Mouse (Mus musculus): ENCODE data around the gene Hao1. TPM values are rescaled to one million over a fixed set of nuclear protein-coding genes. Genes with fewer than 3 reads are reported as not detected.

The Hao1 gene
- total and polyA plus RNA-seq, 3 experiments: not detected

- TF ChIP-seq UBTF (IDR thresholded peaks at IDR 0.05; ENCODE audit: borderline replicate concordance, insufficient read depth, low read depth, low read length): no peak
- TF ChIP-seq GATA1 (IDR thresholded peaks at IDR 0.05; ENCODE audit: low read depth, low read length): no peak
- TF ChIP-seq ZMIZ1 (IDR thresholded peaks at IDR 0.05; ENCODE audit: low read depth, low read length): no peak
- no peak for TF ChIP-seq RCOR1 (IDR thresholded peaks at IDR 0.05; ENCODE audit: low read depth, low read length)
- TF ChIP-seq NRF1 (IDR thresholded peaks at IDR 0.05; ENCODE audit: insufficient read depth, low read depth, low read length, poor library complexity, severe bottlenecking): no peak
Measured at GRCm38 (mm10) chr2:134545116-134545515, 9.1 kb downstream of the Hao1 start.

DNA sequence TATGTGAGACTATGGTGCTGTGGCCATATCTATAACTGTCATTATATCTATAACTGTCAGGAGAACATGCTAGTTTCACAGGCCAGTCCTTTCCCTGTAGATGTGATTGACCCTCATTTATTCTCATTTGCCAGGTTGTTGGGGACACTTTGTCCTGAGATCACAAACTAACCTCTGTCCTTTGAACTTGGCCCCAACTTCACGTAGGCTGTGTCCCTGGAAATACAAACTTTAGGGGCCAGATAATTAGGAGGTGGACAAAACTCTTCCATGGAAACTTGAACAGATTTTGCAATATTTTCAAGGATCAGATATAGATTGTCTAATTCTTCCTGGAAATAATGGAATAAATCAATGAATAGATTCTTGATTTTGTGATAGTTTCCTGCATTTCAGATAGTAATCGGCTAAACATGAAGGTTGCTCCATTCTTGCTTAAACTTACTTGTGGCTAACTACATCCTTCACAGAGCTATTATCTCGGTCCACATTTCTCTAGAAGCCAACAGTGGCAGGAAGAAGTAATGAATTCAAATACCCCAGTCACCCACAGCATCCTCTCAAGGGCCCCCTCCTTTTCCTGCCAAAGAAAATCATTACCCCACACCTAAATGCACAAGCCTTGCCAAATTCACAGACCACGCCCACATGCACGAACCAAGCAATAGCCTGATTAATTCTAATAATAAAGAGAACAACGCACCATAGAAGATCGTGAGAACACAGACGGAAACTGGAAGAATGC lies 9.7 kb downstream of the Hao1 start:
- H3K36me3 ChIP-seq (ENCODE audit: control insufficient read depth in 1 of 2, insufficient read depth in 2 of 2, low read length in 2 of 2): no peaks in the 10 kb centered on the region
- no peak for DNase-seq (ENCODE audit: low read depth, low spot score)
- H3K4me1 ChIP-seq (ENCODE audit: control insufficient read depth in 1 of 2, insufficient read depth in 2 of 2, low read length in 2 of 2): no peaks in the 10 kb centered on the region
- no peak overlapping the region for H3K27ac ChIP-seq (ENCODE audit: control insufficient read depth, low read depth, low read length)
- TF ChIP-seq NRF1 (IDR thresholded peaks at IDR 0.05; ENCODE audit: insufficient read depth, low read depth, low read length, poor library complexity, severe bottlenecking): no peak
- TF ChIP-seq RAD21 (IDR thresholded peaks at IDR 0.05; ENCODE audit: low read depth, low read length): no peak
- TF ChIP-seq CHD1 (IDR thresholded peaks at IDR 0.05; ENCODE audit: low read depth, low read length): no peak
- no peak for TF ChIP-seq MAFK (IDR thresholded peaks at IDR 0.05; ENCODE audit: borderline replicate concordance, low read depth, low read length)
- TF ChIP-seq ETS1 (IDR thresholded peaks at IDR 0.05; ENCODE audit: low read depth, low read length): no peak
- TF ChIP-seq ZC3H11A (IDR thresholded peaks at IDR 0.05; ENCODE audit: low read depth, low read length): no peak
- TF ChIP-seq SIN3A (IDR thresholded peaks at IDR 0.05; ENCODE audit: low read length): no peak
- TF ChIP-seq MYB (IDR thresholded peaks at IDR 0.05; ENCODE audit: low read depth, low read length): no peak
- TF ChIP-seq RCOR1 (IDR thresholded peaks at IDR 0.05; ENCODE audit: low read depth, low read length): no peak
- TF ChIP-seq CTCF (IDR thresholded peaks at IDR 0.05 in 2 of 3, conservative IDR thresholded peaks at IDR 0.05 in 1 of 3; ENCODE audit: control insufficient read depth in 1 of 3, insufficient read depth in 1 of 3, low read depth in 2 of 3, low read length in 3 of 3, poor library complexity in 1 of 3, severe bottlenecking in 1 of 3): no peak
- no peak for TF ChIP-seq MAZ (IDR thresholded peaks at IDR 0.05; ENCODE audit: low read depth, low read length)
- no peak for TF ChIP-seq POLR2AphosphoS2 (IDR thresholded peaks at IDR 0.05; ENCODE audit: low read length)
- no peak for TF ChIP-seq POLR2A (IDR thresholded peaks at IDR 0.05; ENCODE audit: control insufficient read depth in 1 of 2, insufficient read depth in 1 of 2, low read depth in 1 of 2, low read length in 2 of 2, poor library complexity in 1 of 2)
- TF ChIP-seq UBTF (IDR thresholded peaks at IDR 0.05; ENCODE audit: borderline replicate concordance, insufficient read depth, low read depth, low read length): no peak
- TF ChIP-seq USF1 (IDR thresholded peaks at IDR 0.05; ENCODE audit: low read depth, low read length): no peak
- TF ChIP-seq CHD2 (IDR thresholded peaks at IDR 0.05; ENCODE audit: low read length): no peak
- TF ChIP-seq E2F4 (IDR thresholded peaks at IDR 0.05; ENCODE audit: borderline replicate concordance, low read depth, low read length): no peak
- TF ChIP-seq GATA1 (IDR thresholded peaks at IDR 0.05; ENCODE audit: low read depth, low read length): no peak
- TF ChIP-seq JUND (IDR thresholded peaks at IDR 0.05; ENCODE audit: low read depth, low read length): no peak
- H3K9ac ChIP-seq (ENCODE audit: control insufficient read depth, low read depth, low read length, poor library complexity, severe bottlenecking): no peak overlapping the region
- H3K4me3 ChIP-seq (ENCODE audit: control insufficient read depth in 1 of 2, insufficient read depth in 1 of 2, low read depth in 2 of 2, low read length in 2 of 2): no peak overlapping the region
- H3K27me3 ChIP-seq (ENCODE audit: control insufficient read depth in 1 of 2, insufficient read depth in 2 of 2, low read length in 2 of 2): no peaks in the 10 kb centered on the region; a peak in 1 of 4 replicates
- H3K9me3 ChIP-seq (replicated peaks; ENCODE audit: insufficient read depth, low read length): no peaks in the 10 kb centered on the region
- no peaks in the 10 kb centered on the region for H3K79me2 ChIP-seq (ENCODE audit: control insufficient read depth, insufficient read depth, low read length, poor library complexity)

More at GRCm38 (mm10) chr2:134545116-134545515, 9.1 kb downstream of the Hao1 start:
- no peak for DNase-seq (ENCODE audit: low read depth, low spot score)
- H3K4me3 ChIP-seq (ENCODE audit: control insufficient read depth in 1 of 2, insufficient read depth in 1 of 2, low read depth in 2 of 2, low read length in 2 of 2): no peak overlapping the region
- no peak overlapping the region for H3K27ac ChIP-seq (ENCODE audit: control insufficient read depth, low read depth, low read length)
- no peaks in the 10 kb centered on the region for H3K9me3 ChIP-seq (replicated peaks; ENCODE audit: insufficient read depth, low read length)
- no peaks in the 10 kb centered on the region for H3K4me1 ChIP-seq (ENCODE audit: control insufficient read depth in 1 of 2, insufficient read depth in 2 of 2, low read length in 2 of 2)
- H3K27me3 ChIP-seq (ENCODE audit: control insufficient read depth in 1 of 2, insufficient read depth in 2 of 2, low read length in 2 of 2): no peaks in the 10 kb centered on the region; a peak in 1 of 4 replicates
- H3K79me2 ChIP-seq (ENCODE audit: control insufficient read depth, insufficient read depth, low read length, poor library complexity): no peaks in the 10 kb centered on the region
- H3K9ac ChIP-seq (ENCODE audit: control insufficient read depth, low read depth, low read length, poor library complexity, severe bottlenecking): no peak overlapping the region
- H3K36me3 ChIP-seq (ENCODE audit: control insufficient read depth in 1 of 2, insufficient read depth in 2 of 2, low read length in 2 of 2): no peaks in the 10 kb centered on the region
